Mouse (Mus musculus) gastrocnemius, adult 8-10 months (tissue): ENCODE data around the gene Dock10. TPM values are rescaled to one million over a fixed set of nuclear protein-coding genes. Genes with fewer than 3 reads are reported as not detected.
"Not testable (repeated sequence)": the region's sequence is repeated elsewhere in the genome, so short reads cannot be mapped to it uniquely, and the experiment has no call there.

Experiments used
- DNase-seq, 2 experiments: peaks; one replicate each; pipeline ENCODE4 v3.0.0; 2022; ENCODE audit warnings: low spot score in 2 of 2
- total RNA-seq, 4 experiments: library from RNA; stranded (reverse); gene quantifications; 2 replicates each; pipeline ENCODE4 v1.2.4; 2022

Gene Dock10
- 1 to 10 TPM in 3 of 4 experiments, under 1 TPM in 1; 0.92 to 2.0 (median 1.6) TPM for total RNA-seq

DNA sequence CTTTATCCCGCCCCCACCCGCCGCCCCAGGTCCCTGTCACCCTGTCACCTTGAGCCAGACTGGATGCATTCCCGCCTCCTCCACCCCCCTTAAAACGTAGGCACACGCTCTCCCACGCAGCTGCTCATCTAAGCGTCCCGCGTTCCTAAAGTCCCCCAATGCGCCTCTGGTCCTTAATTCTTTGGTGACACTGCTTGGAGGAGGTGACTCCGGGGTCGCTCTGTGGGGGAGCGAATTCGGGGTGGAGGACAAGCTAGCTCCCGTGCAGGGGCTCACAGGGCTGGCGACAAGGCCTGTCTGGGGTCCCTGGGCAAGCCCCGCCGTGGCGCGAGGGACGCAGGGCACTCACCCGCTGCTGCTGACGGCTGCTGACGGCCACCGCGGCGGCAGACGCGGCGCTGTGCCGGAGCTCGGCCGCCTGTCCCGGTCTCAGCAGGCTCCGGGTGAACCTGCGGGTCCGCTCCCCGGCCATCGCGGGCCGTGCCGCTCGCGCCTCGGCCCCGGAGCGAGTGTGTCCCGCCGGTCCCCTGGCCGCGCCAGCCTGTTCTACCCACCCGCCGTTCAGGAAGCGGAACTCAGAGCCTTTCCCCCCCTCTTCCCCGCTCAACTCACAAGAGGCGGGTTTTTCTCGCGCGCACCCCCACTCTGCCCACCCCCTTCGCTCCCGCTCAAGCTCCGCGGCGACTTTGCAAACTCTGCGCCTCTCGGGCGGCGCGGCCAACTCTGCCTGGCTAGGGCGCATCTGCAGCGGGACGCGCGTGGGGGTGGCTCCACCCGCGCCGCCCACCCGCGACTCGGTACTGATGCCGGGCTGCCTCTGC lies at the start of gene Dock10:
Gene Dock10 (minus strand): TSS at position 551 of the 821 bp plus-strand sequence.
- DNase-seq: peak in 1 of 2 experiments; percentile 3

DNA sequence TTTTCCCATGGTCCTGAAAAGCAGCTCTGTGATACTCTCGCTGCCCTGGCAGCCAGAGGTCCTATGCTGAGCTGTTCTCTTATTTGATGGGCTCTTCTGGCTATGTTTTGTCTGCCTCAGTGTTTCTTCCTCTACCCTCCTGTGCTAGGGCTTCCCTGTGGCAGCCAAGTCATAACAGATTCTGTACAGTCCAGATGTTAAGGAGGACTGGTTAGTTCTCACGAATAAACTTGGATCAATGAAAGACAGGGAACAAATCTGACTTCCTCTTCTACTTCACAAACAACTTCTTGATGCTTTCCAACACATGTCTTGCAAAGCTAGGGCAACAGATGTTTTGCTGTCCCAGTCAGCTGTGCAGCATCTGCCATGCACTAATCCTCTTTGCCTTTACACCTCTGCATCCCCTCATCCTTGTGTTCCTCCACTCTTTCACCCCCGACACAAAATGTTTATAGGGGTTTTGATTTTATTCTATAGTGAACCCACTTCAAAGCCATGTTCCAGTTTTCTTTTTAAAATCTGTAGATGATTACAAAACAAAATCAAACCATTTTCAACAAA lies 48.6 kb upstream of the Dock10 start:
- DNase-seq: no peak

DNA sequence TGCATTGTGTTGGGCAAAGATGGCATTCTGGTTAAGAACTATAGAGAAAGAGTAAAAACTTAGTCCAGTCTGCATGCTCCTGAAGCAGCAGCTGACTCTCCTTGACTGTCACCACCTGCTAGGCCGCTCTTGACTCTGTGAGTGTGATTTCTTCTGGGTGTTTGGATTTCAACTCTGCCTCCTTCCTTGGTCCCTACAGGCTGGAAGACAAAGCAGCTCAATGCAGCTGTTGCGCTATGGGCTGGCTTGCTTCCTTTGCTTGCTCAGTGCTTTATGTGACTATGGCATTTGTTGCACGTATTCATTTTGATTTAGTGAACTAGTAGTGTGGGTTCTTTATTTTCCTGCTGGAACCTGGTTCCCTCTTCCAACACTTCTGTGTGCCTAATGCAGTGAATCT lies 43.7 kb upstream of the Dock10 start:
- no peak for DNase-seq

DNA sequence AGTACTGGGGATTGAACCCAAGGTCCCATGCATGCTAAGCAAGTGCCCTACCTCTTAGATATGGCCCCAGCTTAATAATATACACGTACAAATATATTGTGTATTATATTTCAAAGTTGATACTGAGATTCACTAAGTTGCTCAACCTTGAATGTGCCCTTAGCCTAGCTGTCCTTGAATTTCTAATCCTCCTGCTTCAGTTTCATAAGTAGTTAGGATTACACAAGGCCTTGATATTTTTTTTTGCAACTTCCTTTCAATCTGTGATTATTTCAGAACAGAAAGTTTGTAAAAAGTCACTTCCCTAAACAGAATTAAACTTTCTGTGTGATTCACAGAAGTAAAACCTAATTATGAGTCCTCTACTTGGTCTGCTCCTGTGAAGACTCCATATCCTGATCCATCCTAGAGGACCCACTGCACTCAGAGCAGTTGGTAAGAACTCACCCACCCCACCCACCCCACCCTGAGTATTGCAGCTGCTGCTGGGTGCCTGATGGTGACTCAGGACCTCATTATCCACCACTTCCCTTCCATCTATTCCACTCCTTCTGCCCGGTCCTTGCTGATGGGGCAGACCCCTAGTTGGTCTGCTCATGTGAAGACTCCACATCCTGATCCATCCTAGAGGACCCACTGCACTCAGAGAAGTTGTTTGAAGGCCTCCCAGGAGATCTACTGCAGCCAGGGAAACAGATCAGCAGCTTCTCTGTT lies 26.9 kb upstream of the Dock10 start:
- DNase-seq: no peak

DNA sequence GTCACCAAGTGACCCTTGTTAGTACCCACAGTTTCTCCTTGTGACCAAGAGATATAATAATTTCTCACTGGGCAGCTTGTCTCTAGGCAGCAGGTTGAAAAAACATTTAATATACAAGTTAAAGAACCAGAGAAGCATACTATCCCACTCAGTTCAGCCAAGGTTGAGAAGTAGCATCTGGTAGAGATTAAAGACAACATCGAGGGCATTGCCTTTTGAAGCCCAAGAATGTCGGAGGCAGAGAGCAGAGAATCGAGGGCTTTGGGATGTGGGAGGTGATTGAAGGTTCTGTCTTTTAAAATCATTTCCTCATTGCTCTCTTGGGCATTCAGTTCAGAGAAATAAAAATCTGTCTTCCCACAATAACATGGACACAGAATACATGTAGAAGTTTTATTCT lies 25.8 kb upstream of the Dock10 start:
- DNase-seq: no peak

DNA sequence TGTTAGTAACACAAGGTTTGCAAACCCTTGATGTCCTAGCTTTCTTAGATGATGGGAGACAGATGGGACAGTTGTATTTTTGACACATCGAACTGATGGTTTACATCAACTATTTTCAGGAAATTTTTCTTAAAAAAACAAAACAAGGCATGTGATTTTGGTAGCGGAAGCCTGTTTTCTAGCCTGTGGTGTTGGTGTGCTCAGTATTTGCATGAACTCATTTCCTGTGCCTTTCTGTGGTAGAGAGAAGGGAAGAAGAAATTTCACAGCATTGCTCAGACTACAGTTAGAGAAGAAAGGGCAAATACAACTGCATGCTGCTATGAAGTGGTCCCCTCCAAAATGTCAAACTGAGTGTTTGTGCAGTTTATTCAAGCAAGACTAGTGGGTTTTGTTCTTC lies 7.2 kb upstream of the Dock10 start:
- DNase-seq: no peak

DNA sequence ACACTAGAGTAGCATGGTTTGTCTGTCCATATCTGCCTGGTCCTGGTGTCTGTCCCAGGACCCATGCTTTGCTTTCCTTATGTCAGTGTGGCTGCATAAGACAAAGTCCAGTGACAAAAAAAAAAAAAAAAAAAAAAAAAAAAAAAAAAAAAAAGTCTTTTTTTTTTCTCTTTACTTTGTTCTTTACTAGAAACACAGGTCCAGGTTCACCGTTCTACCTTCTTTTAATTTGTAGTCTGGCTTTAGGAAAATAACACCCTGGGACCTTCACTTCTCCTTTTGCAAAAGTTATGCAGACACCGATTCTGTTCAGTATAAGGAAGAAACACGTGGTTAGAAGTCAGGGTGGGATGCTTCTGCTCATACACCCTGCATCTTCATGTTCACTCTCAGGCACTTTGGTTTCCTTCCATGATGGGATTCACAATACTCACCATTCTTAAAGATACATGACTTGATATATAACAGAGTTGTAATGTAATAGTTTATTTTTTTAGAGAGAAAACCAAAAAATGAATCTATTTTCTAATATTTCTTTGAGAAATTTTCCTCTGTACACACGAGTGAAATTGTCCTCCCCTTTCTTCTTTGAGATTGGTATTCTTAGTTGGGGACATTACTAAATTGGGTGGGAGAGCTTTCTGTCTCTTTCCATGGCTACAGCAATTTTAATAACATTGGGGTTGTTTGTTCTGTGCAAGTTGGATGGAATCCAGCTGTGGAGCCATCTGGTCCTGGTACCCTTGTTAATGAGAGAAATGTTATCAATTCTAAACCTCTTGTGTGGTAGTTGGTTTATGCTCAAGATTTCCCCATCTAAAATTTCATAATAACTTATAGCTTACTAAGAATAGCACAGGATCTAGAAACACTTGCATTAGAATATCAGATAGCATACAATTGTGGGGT lies 5.0 kb upstream of the Dock10 start:
- no peak for DNase-seq

DNA sequence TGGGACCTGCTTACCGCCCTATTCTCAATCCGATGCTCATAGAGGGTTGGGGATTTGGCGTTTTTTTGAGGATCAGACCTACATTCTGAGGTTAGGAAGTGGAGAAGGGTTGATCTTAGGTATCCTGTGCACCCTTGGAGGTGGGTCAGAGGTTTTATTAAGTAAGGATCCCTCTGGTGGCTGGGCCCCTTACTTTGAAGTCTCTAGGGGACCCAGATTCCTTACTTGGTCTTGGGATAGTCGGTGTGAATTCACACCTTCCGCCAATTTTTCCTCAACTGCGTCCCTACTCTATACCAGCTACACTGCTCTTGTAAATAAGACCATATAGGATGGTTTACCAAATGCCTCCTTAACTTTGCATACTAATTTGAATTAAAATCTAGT lies 464 bp upstream of the Dock10 start:
- no peak for DNase-seq

DNA sequence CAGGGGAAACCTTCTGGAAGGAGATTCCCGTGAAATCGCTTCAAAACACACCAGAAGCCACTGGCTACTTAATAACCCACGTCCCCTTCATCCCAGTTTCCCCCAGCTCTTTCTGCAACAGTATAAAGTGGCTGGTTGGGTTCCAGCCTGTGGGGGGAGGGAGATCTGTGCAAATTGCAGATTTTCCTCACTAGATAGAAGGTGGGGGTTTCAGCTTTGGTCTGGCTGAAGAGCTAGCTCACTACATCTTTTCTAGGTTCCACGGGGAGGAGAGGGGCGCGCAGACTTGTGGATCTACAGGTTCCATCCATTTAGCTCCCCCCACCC lies 714 bp downstream of the Dock10 start:
- DNase-seq: no peak

DNA sequence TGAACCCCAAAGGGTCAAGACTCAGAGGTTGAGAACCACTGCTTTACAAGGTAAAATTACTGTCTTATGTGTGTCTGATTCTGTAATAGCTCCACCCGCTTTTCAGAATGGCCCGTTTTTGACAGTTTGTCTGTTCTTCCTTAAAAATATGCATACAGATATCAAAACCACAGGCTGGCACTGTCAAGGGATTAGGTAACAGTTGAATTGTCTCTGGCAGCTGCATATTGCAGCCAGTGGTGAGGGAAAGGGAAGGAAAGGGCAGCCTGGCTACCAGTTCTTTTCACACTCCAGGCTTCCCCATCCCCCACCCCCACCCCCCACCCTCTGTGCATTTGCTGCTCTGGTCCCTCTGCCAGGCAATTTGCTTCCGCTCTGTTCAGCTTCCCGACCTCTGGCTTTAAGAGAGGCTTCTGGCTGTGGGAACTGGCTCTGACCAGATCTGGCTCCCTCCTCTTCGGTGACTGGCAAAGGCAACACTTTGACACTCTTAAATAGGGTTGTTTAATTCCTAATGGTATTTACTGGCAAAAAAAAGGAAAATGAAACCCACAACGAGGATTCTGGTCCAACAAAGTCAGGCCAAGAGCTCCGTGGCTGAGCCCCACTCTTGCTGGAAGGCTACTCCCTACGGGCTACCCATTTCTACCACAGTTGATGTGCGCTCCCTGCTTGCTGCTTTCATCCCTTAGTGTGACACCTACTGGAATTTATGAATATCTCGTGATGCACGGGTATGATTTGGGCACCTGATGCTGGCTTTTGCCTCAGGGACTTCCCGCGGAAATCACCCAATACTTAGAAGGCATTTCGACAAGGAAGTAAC lies 1.3 kb downstream of the Dock10 start:
- no peak for DNase-seq

DNA sequence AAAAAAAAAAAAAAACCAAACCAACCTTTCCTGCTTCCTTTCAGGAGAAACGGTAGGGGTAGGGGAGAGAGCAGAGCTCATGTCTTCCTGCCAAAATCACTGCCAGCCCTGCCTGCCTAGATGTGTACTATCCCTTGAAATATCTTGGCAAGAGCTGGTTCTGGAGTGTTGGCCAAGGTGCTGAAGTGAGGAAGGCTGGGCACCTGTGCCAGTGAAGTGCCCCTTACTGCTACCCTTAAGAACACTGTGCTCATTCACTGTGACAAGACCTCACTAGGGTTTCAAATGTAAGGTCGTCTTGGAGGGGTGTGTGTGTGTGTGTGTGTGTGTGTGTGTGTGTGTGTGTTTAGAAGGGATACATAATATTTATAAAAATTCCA lies 2.3 kb downstream of the Dock10 start:
- no peak for DNase-seq

DNA sequence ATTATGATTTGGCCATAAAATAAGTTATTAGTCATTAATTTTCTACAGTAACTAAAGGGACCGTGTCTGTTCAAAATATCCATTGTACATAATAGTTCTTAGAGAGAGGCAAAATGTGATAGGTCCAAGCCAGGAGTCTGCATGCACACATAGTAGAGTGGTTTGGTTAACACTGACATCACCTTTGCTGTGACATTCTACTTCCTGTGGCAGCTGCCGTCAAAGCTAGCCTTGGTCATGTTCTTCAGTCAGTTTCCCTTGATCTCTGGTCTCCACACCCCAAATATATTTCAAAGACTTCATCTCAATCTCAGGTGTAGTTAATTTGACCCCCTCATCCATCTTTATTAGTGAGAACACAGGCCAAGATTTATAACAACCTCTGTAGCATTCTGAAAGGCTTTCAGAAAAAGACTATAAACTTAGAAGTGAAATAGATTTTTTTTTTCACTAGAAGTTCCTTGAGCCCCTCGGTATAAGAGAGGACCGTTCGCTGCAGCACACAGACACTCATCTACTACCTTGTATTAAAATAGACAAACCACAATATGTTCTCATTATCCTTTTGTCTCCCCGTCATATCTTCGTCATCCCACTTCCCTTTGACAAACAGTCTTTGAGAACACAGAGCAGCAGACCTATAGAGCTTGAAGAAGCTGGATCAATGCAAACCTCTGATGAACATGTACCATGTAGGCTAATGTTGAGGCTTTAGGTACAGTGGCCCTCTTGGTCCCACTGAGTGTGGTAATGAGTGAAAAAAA lies 2.8 kb downstream of the Dock10 start:
- no peak for DNase-seq

DNA sequence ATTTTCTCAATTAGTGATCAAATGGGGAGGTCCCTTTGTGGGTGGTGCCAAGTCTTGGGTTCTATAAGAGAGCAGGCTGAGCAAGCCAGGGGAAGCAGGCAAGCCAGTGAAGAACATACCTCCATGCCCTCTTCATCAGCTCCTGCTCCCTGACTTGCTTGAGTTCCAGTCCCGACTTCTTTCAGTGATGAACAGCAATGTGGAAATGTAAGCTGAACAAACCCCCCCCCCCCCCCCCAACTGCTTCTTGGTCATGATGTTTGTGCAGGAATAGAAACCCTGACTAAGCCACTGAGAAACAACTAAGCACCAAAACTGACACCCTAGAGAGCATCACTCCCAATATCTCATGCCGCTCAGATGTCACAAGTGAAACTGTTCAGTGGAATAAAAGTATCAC lies 9.2 kb downstream of the Dock10 start:
- not testable (repeated sequence) for DNase-seq

DNA sequence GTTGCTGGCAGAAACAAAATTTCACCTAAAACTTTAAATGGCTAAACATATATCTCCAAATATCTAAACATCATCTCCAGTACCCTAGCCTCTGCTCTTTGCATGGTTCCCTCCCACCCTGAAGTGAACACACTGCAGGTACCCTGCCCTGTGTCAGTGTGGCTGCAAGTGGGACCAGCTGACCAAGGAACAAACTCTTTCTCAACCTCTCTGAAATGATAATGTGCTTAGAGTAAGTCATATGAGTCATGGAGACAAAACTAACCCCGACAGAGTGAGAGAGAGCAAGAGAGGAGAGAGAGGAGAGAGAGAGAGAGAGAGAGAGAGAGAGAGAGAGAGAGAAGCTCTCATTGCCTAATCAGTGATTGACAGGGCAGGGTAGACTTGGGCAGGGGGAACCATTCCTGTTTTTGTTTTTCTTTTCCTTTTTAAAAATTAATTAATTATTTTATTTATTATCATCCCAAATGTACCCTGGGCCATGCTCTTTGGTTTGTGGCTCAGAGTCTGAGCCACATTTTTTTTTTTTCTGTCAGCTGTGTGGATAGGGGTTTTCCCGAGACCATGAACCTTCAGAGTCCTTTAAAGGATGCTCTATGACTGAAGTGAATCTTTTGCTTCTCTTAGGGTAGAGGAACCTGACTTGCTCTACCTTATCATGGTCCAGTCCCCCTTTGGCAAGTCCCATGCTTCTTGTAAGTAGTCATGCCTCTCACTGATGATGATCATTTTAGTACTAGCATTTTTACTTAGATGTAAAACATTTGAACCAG lies 11.4 kb downstream of the Dock10 start:
- no peak for DNase-seq

DNA sequence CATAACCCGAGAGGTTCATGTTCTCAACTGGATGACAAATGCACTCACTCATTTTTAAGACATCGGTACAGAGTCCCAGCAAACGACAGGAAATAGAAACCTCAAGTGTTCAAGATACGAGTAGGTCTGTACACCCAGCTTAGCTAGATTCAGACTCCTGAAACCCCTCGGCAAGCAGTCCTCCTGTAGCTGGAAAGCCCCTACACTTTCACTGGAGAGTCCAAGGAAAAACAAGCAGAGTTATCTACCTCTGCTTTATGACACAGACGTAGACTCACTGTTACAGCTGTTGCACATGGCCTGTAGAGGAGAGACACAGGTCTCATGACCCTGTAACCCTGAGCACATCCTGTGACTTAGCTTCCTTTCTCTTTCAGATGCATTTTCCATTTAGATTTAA lies 12.1 kb downstream of the Dock10 start:
- no peak for DNase-seq

DNA sequence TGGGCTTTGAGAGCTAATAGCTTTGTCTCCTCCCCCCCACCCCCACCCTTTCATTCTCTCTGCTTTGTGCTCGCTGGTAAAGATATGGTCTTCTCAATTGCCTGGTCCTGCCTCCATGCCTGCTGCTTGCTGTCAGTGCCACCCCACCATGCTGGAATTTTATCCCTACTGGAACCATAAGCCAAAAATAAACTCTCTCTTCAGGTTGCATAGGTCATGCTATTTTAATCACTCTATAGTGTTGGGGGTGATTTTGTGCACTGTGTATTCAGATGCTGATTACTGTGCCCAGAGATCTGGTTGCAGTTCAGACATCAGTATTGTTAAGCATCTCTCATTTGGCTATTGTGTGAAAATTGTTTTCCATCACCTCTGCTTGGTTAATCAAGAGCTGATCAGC lies 18.9 kb downstream of the Dock10 start:
- DNase-seq: no peak

DNA sequence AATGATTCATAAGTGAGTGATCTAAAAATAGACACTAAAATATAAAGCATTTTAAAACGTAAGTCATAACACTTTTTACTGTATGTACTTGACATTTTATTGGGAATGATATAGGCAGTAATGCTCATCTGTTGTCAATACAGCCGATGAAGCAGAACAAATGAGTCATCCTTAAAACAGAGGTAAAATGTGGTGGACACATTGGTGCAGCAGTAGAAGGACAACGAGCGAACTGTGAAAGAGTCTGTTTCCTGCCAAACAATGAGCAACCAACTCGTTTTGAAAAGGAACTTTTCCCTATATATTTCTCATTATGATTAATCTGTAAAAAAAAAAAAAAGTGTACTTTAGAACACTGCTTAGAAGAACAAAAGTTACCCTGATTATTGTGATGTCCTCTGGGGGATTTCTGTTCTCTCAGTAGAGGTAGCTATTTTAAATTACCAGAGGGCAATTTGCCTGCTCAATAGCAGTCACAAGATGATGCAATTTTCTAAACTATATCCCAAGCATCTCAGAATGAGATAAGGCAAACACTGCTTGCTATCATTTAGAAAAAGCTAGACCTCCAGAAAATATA lies 20.4 kb downstream of the Dock10 start:
- no peak for DNase-seq

DNA sequence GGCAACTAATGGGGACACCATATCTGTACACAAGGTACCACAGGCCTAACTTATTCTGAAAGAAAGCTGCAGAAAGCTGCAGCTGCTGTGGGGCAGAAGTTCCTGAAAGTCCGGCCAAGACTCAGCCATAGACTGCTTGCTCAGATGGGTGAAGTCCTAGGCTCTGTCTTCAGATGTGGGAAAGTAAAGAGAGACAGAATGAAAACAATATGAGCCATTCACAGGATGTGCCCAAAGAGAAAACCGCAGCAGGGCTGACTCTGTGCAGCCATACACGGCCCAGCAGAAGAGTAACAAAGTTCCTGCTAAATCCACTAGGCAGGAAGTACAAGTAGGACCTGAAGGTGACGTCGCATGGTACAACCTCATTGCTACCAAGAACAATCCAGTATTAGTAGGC lies 27.7 kb downstream of the Dock10 start:
- DNase-seq: no peak

DNA sequence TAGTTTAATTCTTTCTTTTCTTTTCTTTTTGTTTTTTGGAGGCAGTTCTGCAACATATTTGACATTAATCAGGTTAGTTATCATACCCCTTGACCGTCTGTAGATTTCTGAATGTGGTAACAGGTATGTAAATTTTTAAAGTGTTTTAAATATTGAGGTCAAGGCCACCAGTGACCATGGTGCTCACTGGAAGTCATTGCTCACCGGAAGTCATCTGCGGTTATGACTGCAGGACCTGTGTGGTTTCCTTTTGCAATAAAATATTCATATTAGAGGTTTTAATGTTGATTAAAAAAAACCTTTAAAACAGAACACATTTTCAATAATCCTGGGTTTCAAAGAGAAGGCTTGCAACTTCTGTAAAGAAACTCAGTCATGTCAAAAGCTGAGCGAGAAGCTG lies 28.2 kb downstream of the Dock10 start:
- no peak for DNase-seq
